Mouse (Mus musculus) intestine, embryonic 15.5 days (tissue): ENCODE measurements around the gene Fbxl2. TPM values are rescaled to one million over a fixed set of nuclear protein-coding genes. Genes with fewer than 3 reads are reported as not detected.
A peak's percentile ranks its signal among the peaks of the same experiment; 100 is the strongest.

Experiments
- ATAC-seq: fragments of 200-750 bp; cut with Nextera tagmentation; 2 replicates; pipeline ENCODE4 v1.8.0; 2017; ENCODE audit warnings: moderate TSS enrichment, moderate library complexity
- H3K27ac ChIP-seq: fragments of 300-500 bp; sonication (generic); 2 replicates; pipeline ENCODE4 v1.5.1; 2015; ENCODE audit warnings: mild to moderate bottlenecking, inconsistent platforms
- H3K27me3 ChIP-seq: fragments of 300-500 bp; sonication (generic); replicated peaks from 2 replicates; pipeline ENCODE4 v1.6.1; 2015; ENCODE audit warnings: inconsistent platforms
- H3K36me3 ChIP-seq: fragments of 300-500 bp; sonication (generic); 2 replicates; pipeline ENCODE4 v1.6.1; 2015; ENCODE audit warnings: inconsistent platforms
- H3K4me1 ChIP-seq: fragments of 300-500 bp; sonication (generic); replicated peaks from 2 replicates; pipeline ENCODE4 v1.6.1; 2015; ENCODE audit warnings: inconsistent platforms
- H3K4me2 ChIP-seq: fragments of 300-500 bp; sonication (generic); replicated peaks from 2 replicates; pipeline ENCODE4 v1.6.1; 2015; ENCODE audit warnings: mild to moderate bottlenecking, inconsistent platforms
- H3K4me3 ChIP-seq: fragments of 300-500 bp; sonication (generic); replicated peaks from 2 replicates; pipeline ENCODE4 v1.5.1; 2015; ENCODE audit warnings: inconsistent platforms
- H3K9ac ChIP-seq: fragments of 300-500 bp; sonication (generic); 2 replicates; pipeline ENCODE4 v1.6.1; 2015; ENCODE audit warnings: inconsistent platforms
- H3K9me3 ChIP-seq: fragments of 300-500 bp; sonication (generic); 2 replicates; pipeline ENCODE4 v1.6.1; 2016; ENCODE audit warnings: inconsistent platforms
- WGBS: fragments of 180-500 bp; shearing (Covaris S2); methylation state at CpG from one replicate; pipeline ENCODE4 v1.1.7; 2015; 5-methylcytosine and 5-hydroxymethylcytosine counted together
- polyA plus RNA-seq: library from polyadenylated mRNA; unstranded; fragments of >200 nt; fragmentation: Nextera tagmentation; extraction: Ambion mirVana; gene quantifications from 2 replicates; pipeline ENCODE4 v1.2.1, GENCODE M21; 2015

The Fbxl2 gene
- polyA plus RNA-seq, 1 experiment from 2014 or later, result 3.2 TPM

- H3K4me2 ChIP-seq, result no peak overlapping the region
- H3K27ac ChIP-seq, result no peak overlapping the region
- H3K4me3 ChIP-seq, result no peak overlapping the region
- H3K4me1 ChIP-seq, result no peaks in the 10 kb centered on the region
- no peaks in the 10 kb centered on the region for H3K36me3 ChIP-seq
- H3K9me3 ChIP-seq, result no peaks in the 10 kb centered on the region
- H3K27me3 ChIP-seq, result 0 out of 2 replicates have a peak, but pooled peaks cover under 1% of the 10 kb centered on the region
- ATAC-seq, result no peak
- no peak overlapping the region for H3K9ac ChIP-seq
- 88% methylated on average over 16 of the region's 16 CpGs for WGBS
Measured at GRCm38 (mm10) chr9:114050778-114051177, 4.8 kb upstream of the Fbxl2 start.

GRCm38 (mm10) chr9:114050106-114050505 is 4.1 kb upstream of the Fbxl2 start:
- Histone ChIP-seq H3K9ac (no peak overlapping the region), H3K27ac (no peak overlapping the region), H3K9me3 (no peaks in the 10 kb centered on the region), H3K4me2 (no peak overlapping the region), H3K27me3 (no peaks in the 10 kb centered on the region), H3K4me1 (no peaks in the 10 kb centered on the region), H3K4me3 (no peak overlapping the region), H3K36me3 (no peaks in the 10 kb centered on the region)
- 90% methylated on average over 7 of the region's 7 CpGs for WGBS
- no peak for ATAC-seq

- H3K9ac ChIP-seq, result no peak overlapping the region
- no peaks in the 10 kb centered on the region for H3K36me3 ChIP-seq
- no peaks in the 10 kb centered on the region for H3K9me3 ChIP-seq
- no peak overlapping the region for H3K4me3 ChIP-seq
- no peak for ATAC-seq
- H3K4me2 ChIP-seq, result no peak overlapping the region
- H3K27ac ChIP-seq, result no peak overlapping the region
- H3K4me1 ChIP-seq, result no peaks in the 10 kb centered on the region
- 90% methylated on average over 7 of the region's 7 CpGs for WGBS
- no peaks in the 10 kb centered on the region for H3K27me3 ChIP-seq
Measured at GRCm38 (mm10) chr9:114046676-114047075, 685 bp upstream of the Fbxl2 start.

- H3K4me2 ChIP-seq, result no peak overlapping the region
- no peak overlapping the region for H3K4me3 ChIP-seq
- no peak overlapping the region for H3K27ac ChIP-seq
- H3K4me1 ChIP-seq, result no peaks in the 10 kb centered on the region
- H3K27me3 ChIP-seq, result no peaks in the 10 kb centered on the region
- no peaks in the 10 kb centered on the region for H3K9me3 ChIP-seq
- WGBS, result 62% methylated on average over 3 of the region's 3 CpGs
- H3K9ac ChIP-seq, result no peak overlapping the region
- no peaks in the 10 kb centered on the region for H3K36me3 ChIP-seq
- ATAC-seq, result no peak
Measured at GRCm38 (mm10) chr9:114044446-114044845, 1.5 kb downstream of the Fbxl2 start.

GRCm38 (mm10) chr9:114042490-114042889 is 3.5 kb downstream of the Fbxl2 start:
- H3K27ac ChIP-seq, result no peak overlapping the region
- WGBS, result 35% methylated on average over 6 of the region's 6 CpGs
- no peaks in the 10 kb centered on the region for H3K9me3 ChIP-seq
- H3K4me1 ChIP-seq, result no peaks in the 10 kb centered on the region
- peak overlapping the region; percentile 38 for H3K4me2 ChIP-seq
- H3K27me3 ChIP-seq, result no peaks in the 10 kb centered on the region
- no peak overlapping the region for H3K4me3 ChIP-seq
- H3K9ac ChIP-seq, result no peak overlapping the region
- ATAC-seq, result no peak
- no peaks in the 10 kb centered on the region for H3K36me3 ChIP-seq

- H3K4me3 ChIP-seq, result no peak overlapping the region
Measured at GRCm38 (mm10) chr9:114040945-114041344, 5.0 kb downstream of the Fbxl2 start.

GRCm38 (mm10) chr9:114026261-114026934 is 19.6 kb downstream of the Fbxl2 start:
- ATAC-seq, result peak; percentile 97
- no peaks in the 10 kb centered on the region for H3K27me3 ChIP-seq
- peak overlapping the region; percentile 97 for H3K4me2 ChIP-seq
- no peak overlapping the region for H3K27ac ChIP-seq
- H3K4me3 ChIP-seq, result peak overlapping the region; percentile 62
- H3K9ac ChIP-seq, result peak overlapping the region; percentile 45
- whole genome bisulfite sequencing, result under 1% methylated on average over 52 of the region's 52 CpGs
- H3K36me3 ChIP-seq, result no peaks in the 10 kb centered on the region
- peaks cover 10% of the 10 kb centered on the region; the same call in 1 of the 2 replicates for H3K4me1 ChIP-seq
- no peaks in the 10 kb centered on the region for H3K9me3 ChIP-seq

More at GRCm38 (mm10) chr9:114040945-114041344, 5.0 kb downstream of the Fbxl2 start:
- ATAC-seq, result no peak
- Histone ChIP-seq H3K9ac (no peak overlapping the region), H3K27me3 (no peaks in the 10 kb centered on the region), H3K4me1 (no peaks in the 10 kb centered on the region), H3K27ac (no peak overlapping the region), H3K36me3 (no peaks in the 10 kb centered on the region), H3K4me2 (no peak overlapping the region), H3K9me3 (no peaks in the 10 kb centered on the region)
- WGBS, result 83% methylated on average over 4 of the region's 4 CpGs

GRCm38 (mm10) chr9:114025846-114026245 is 20.1 kb downstream of the Fbxl2 start:
- Histone ChIP-seq H3K4me3 (peak overlapping the region; percentile 62), H3K4me1 (peaks cover 10% of the 10 kb centered on the region; the same call in 1 of the 2 replicates), H3K9me3 (no peaks in the 10 kb centered on the region), H3K4me2 (peak overlapping the region; percentile 97), H3K27ac (no peak overlapping the region), H3K36me3 (no peaks in the 10 kb centered on the region), H3K9ac (peak overlapping the region; percentile 45; the same call in 1 of the 2 replicates), H3K27me3 (no peaks in the 10 kb centered on the region)
- no peak for ATAC-seq
- WGBS, result 14% methylated on average over 8 of the region's 8 CpGs

- Histone ChIP-seq H3K27ac (no peak overlapping the region), H3K4me2 (peak overlapping the region; percentile 97; the same call in 1 of the 2 replicates), H3K36me3 (no peaks in the 10 kb centered on the region), H3K4me3 (no peak overlapping the region), H3K9me3 (no peaks in the 10 kb centered on the region), H3K9ac (no peak overlapping the region), H3K27me3 (no peaks in the 10 kb centered on the region), H3K4me1 (peaks cover 10% of the 10 kb centered on the region; the same call in 1 of the 2 replicates)
- no peak for ATAC-seq
- WGBS, result 44% methylated on average over 9 of the region's 9 CpGs
Measured at GRCm38 (mm10) chr9:114025182-114025581, 20.8 kb downstream of the Fbxl2 start.

- Histone ChIP-seq H3K27me3 (no peaks in the 10 kb centered on the region), H3K36me3 (no peaks in the 10 kb centered on the region), H3K9ac (no peak overlapping the region), H3K4me3 (no peak overlapping the region), H3K4me1 (peaks cover 10% of the 10 kb centered on the region; the same call in 1 of the 2 replicates), H3K4me2 (no peak overlapping the region), H3K27ac (no peak overlapping the region), H3K9me3 (no peaks in the 10 kb centered on the region)
- 35% methylated on average over 4 of the region's 4 CpGs for WGBS
- ATAC-seq, result no peak
Measured at GRCm38 (mm10) chr9:114022141-114022540, 23.9 kb downstream of the Fbxl2 start.

GRCm38 (mm10) chr9:114019012-114019762 is 26.8 kb downstream of the Fbxl2 start:
- no peaks in the 10 kb centered on the region for H3K36me3 ChIP-seq
- no peak overlapping the region for H3K27ac ChIP-seq
- no peak overlapping the region for H3K4me3 ChIP-seq
- no peaks in the 10 kb centered on the region for H3K4me1 ChIP-seq
- H3K4me2 ChIP-seq, result no peak overlapping the region
- no peaks in the 10 kb centered on the region for H3K9me3 ChIP-seq
- ATAC-seq, result no peak
- no peak overlapping the region for H3K9ac ChIP-seq
- no peaks in the 10 kb centered on the region for H3K27me3 ChIP-seq
- 79% methylated on average over 7 of the region's 7 CpGs for WGBS

- H3K9me3 ChIP-seq, result no peaks in the 10 kb centered on the region
- WGBS, result 69% methylated on average over 4 of the region's 4 CpGs
- no peak overlapping the region for H3K9ac ChIP-seq
- no peak for ATAC-seq
- no peaks in the 10 kb centered on the region for H3K36me3 ChIP-seq
- no peak overlapping the region for H3K27ac ChIP-seq
- no peak overlapping the region for H3K4me3 ChIP-seq
- no peaks in the 10 kb centered on the region for H3K27me3 ChIP-seq
- H3K4me1 ChIP-seq, result no peaks in the 10 kb centered on the region
- H3K4me2 ChIP-seq, result no peak overlapping the region
Measured at GRCm38 (mm10) chr9:114016402-114016801, 29.6 kb downstream of the Fbxl2 start.
